Mouse (Mus musculus) liver, embryonic 14.5 days (tissue): ENCODE results near the gene Klhdc7b.

Experiments used
- CTCF ChIP-seq: IDR thresholded peaks from 2 replicates; pipeline ENCODE4 v1.5.1; 2016; ENCODE audit warnings: antibody characterized with exemption, low read depth, control low read depth
- EP300 ChIP-seq: IDR thresholded peaks from 2 replicates; pipeline ENCODE4 v1.6.1; 2016; ENCODE audit warnings: antibody characterized with exemption, low read depth

DNA sequence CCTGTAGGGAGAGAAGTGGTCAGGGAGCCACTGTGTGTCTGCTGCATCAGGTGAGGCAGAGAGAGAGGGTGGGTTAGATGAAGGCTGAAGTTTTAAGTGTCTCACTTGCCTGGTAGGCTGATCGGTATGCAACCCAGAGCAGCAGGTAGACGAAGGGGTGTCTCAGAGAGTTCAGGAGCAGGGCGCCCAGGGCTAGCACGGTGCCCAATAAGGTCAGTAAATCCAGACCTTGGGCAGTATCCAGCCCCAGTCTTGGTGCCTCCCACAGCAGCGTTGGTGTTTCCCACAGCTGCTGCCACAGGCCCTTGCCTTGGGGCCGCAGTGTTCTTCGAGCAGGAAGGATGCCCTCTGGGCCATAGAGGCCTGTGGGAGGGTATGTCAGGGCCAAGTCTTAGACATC lies 30.3 kb upstream of the Klhdc7b start:
- TF ChIP-seq EP300, result no peak
- no peak for TF ChIP-seq CTCF
